In the genomic region with DNA sequence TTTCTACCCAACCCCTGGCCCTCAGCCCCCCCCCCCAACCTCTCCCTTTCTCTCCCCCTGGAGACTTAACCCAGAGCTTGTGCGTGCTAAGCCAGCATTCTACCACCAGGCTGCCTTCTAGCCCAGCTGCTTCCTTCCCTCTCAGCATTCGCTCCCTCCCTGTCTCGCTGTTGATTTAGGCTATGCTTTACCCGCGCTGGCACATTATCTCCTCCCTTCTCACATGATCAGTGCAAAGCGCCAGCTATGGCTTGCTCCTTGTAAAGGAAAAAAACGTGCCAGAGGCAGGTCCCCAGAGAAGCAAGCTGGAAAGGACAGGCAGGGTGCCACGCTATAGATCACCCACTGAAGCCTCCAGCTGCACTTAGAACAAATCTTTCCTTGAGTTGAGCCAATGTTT, we compare ENCODE assay signal across 8 mouse cellular contexts.
DNase-seq lines count a peak whose midpoint lies in the region; TF ChIP-seq lines count a peak whose summit lies in the region.

No protein-coding gene starts in this region.

- TF ChIP-seq CTCF in layer of hippocampus, adult 2 months (conservative IDR thresholded peaks at IDR 0.05), result peak; percentile 36; the same call in 1 of the 2 replicates

- no peak overlapping the region for H3K27ac ChIP-seq in layer of hippocampus, adult 2 months

- H3K4me3 ChIP-seq in layer of hippocampus, adult 2 months, result no peak overlapping the region

- peak; percentile 9 for DNase-seq in adrenal gland, postnatal 14 days
- no peak for DNase-seq in adrenal gland, adult 18-20 months (ENCODE audit: low spot score in 2 of 2)
- no peak for DNase-seq in layer of hippocampus, adult 2 months (ENCODE audit: low spot score in 2 of 2)
- no peak for DNase-seq in layer of hippocampus, postnatal 36 days
- peak; percentile 9 for DNase-seq in gastrocnemius, postnatal 25 days
- peak; percentile 20 for DNase-seq in lung, postnatal 36 days
- DNase-seq in cerebellum, postnatal 4 days (ENCODE audit: low spot score in 2 of 2), result no peak
- no peak for DNase-seq in spleen, postnatal 10 days (ENCODE audit: low spot score in 2 of 2)

Comparison
In these comparisons a context has a peak if more than half of its experiments do, and no peak if none do; other contexts are left out.
1. DNase-seq: peak in adrenal gland, postnatal 14 days (single experiment), gastrocnemius, postnatal 25 days (single experiment) and lung, postnatal 36 days (single experiment); none in adrenal gland, adult 18-20 months (0 of 2), layer of hippocampus, adult 2 months (0 of 2), layer of hippocampus, postnatal 36 days (0 of 2), cerebellum, postnatal 4 days (0 of 2) and spleen, postnatal 10 days (0 of 2).